In genomic region chr17:5352901-5353300, GRCm38 (mm10) we compare ENCODE assay signal across 8 mouse cellular contexts.
DNase-seq lines count a peak whose midpoint lies in the region; ATAC-seq and TF ChIP-seq lines count a peak whose summit lies in the region.

No protein-coding gene starts in this region.

- peaks cover 11% of the 10 kb centered on the region for H3K4me1 ChIP-seq in forebrain, embryonic 13.5 days
- H3K4me1 ChIP-seq in forebrain, embryonic 11.5 days (replicated peaks; ENCODE audit: control insufficient read depth, insufficient read depth, low read length): no peaks in the 10 kb centered on the region
- H3K4me1 ChIP-seq in midbrain, embryonic 11.5 days (ENCODE audit: control insufficient read depth, insufficient read depth, low read length): no peaks in the 10 kb centered on the region
- no peaks in the 10 kb centered on the region for H3K4me1 ChIP-seq in midbrain, embryonic 10.5 days

- H3K4me3 ChIP-seq in forebrain, embryonic 13.5 days: no peak overlapping the region
- H3K4me3 ChIP-seq in forebrain, embryonic 11.5 days (ENCODE audit: low read depth, low read length): no peak overlapping the region
- H3K4me3 ChIP-seq in midbrain, embryonic 11.5 days (ENCODE audit: low read depth, low read length): no peak overlapping the region
- H3K4me3 ChIP-seq in midbrain, embryonic 10.5 days: no peak overlapping the region
- no peak overlapping the region for H3K4me3 ChIP-seq in layer of hippocampus, adult 2 months

- 57% methylated on average over 5 of the region's 5 CpGs for WGBS in forebrain, embryonic 13.5 days
- WGBS in forebrain, embryonic 11.5 days: 86% methylated on average over 5 of the region's 5 CpGs
- 85% methylated on average over 5 of the region's 5 CpGs for WGBS in midbrain, embryonic 11.5 days
- WGBS in midbrain, embryonic 10.5 days: 91% methylated on average over 5 of the region's 5 CpGs

- 0 out of 2 replicates have a peak, but pooled peaks have one; percentile 36 for ATAC-seq in forebrain, embryonic 13.5 days
- ATAC-seq in forebrain, embryonic 11.5 days (replicated peaks; ENCODE audit: low FRiP score): no peak
- no peak for ATAC-seq in midbrain, embryonic 11.5 days (ENCODE audit: low FRiP score)

- H3K27ac ChIP-seq in forebrain, embryonic 13.5 days: no peak overlapping the region
- H3K27ac ChIP-seq in forebrain, embryonic 11.5 days (ENCODE audit: low read depth, low read length): no peak overlapping the region
- no peak overlapping the region for H3K27ac ChIP-seq in midbrain, embryonic 11.5 days (ENCODE audit: low read depth, low read length)
- H3K27ac ChIP-seq in midbrain, embryonic 10.5 days (replicated peaks): no peak overlapping the region
- no peak overlapping the region for H3K27ac ChIP-seq in layer of hippocampus, adult 2 months

- DNase-seq in forebrain, embryonic 11.5 days (ENCODE audit: low spot score): no peak
- peak; percentile 74 for DNase-seq in midbrain, embryonic 11.5 days (ENCODE audit: low spot score, missing footprints)
- DNase-seq in midbrain, embryonic 10.5 days (ENCODE audit: low spot score): no peak
- peak; percentile 49 for DNase-seq in gastrocnemius, postnatal 10 days
- peak; percentile 61 to 68 for DNase-seq in layer of hippocampus, adult 2 months (ENCODE audit: low spot score in 2 of 2)
- no peak for DNase-seq in liver
- no peak for DNase-seq in ovary, adult 18-20 months (ENCODE audit: low spot score)

- H3K36me3 ChIP-seq in forebrain, embryonic 13.5 days (ENCODE audit: poor library complexity, severe bottlenecking): no peaks in the 10 kb centered on the region
- H3K36me3 ChIP-seq in forebrain, embryonic 11.5 days (ENCODE audit: control insufficient read depth, insufficient read depth, low read length): no peaks in the 10 kb centered on the region
- H3K36me3 ChIP-seq in midbrain, embryonic 11.5 days (ENCODE audit: control insufficient read depth, insufficient read depth, low read length): no peaks in the 10 kb centered on the region
- H3K36me3 ChIP-seq in midbrain, embryonic 10.5 days: no peaks in the 10 kb centered on the region

- H3K27me3 ChIP-seq in forebrain, embryonic 13.5 days: no peaks in the 10 kb centered on the region
- no peaks in the 10 kb centered on the region for H3K27me3 ChIP-seq in forebrain, embryonic 11.5 days (ENCODE audit: control insufficient read depth, insufficient read depth, low read length)
- H3K27me3 ChIP-seq in midbrain, embryonic 11.5 days (ENCODE audit: control insufficient read depth, insufficient read depth, low read length): no peaks in the 10 kb centered on the region
- no peaks in the 10 kb centered on the region for H3K27me3 ChIP-seq in midbrain, embryonic 10.5 days (ENCODE audit: low read depth, poor library complexity, severe bottlenecking)

- no peak overlapping the region for H3K9ac ChIP-seq in forebrain, embryonic 13.5 days
- H3K9ac ChIP-seq in forebrain, embryonic 11.5 days (ENCODE audit: low read length): no peak overlapping the region
- no peak overlapping the region for H3K9ac ChIP-seq in midbrain, embryonic 11.5 days (ENCODE audit: low read length)

- TF ChIP-seq CTCF in layer of hippocampus, adult 2 months (conservative IDR thresholded peaks at IDR 0.05): peak; percentile 48

- no peaks in the 10 kb centered on the region for H3K9me3 ChIP-seq in forebrain, embryonic 13.5 days (replicated peaks)
- H3K9me3 ChIP-seq in forebrain, embryonic 11.5 days (ENCODE audit: control insufficient read depth, low read length): no peaks in the 10 kb centered on the region
- no peaks in the 10 kb centered on the region for H3K9me3 ChIP-seq in midbrain, embryonic 11.5 days (ENCODE audit: control insufficient read depth, low read length)
- no peaks in the 10 kb centered on the region for H3K9me3 ChIP-seq in midbrain, embryonic 10.5 days (replicated peaks)

- H3K4me2 ChIP-seq in forebrain, embryonic 13.5 days: no peak overlapping the region
- H3K4me2 ChIP-seq in forebrain, embryonic 11.5 days (ENCODE audit: low read depth, low read length, severe bottlenecking): no peak overlapping the region
- H3K4me2 ChIP-seq in midbrain, embryonic 11.5 days: no peak overlapping the region

Comparison
In these comparisons a context has a peak if more than half of its experiments do, and no peak if none do; other contexts are left out.
1. DNase-seq: peak in midbrain, embryonic 11.5 days (single experiment), gastrocnemius, postnatal 10 days (single experiment) and layer of hippocampus, adult 2 months (2 of 2); none in forebrain, embryonic 11.5 days (single experiment), midbrain, embryonic 10.5 days (single experiment), liver (single experiment) and ovary, adult 18-20 months (single experiment).